Mouse (Mus musculus) testis, adult 2 months (tissue): ENCODE results near the gene Ezh2.

ENCODE experiments used
- CTCF ChIP-seq: fragments of 200-500 bp; IDR thresholded peaks from 2 replicates; pipeline ENCODE4 v1.5.1; 2012; ENCODE audit warnings: low read depth, mild to moderate bottlenecking, inconsistent platforms, low read length, moderate library complexity; ENCODE audit not compliant: control insufficient read depth, insufficient read depth, insufficient replicate concordance
- POLR2A ChIP-seq: fragments of 200-500 bp; IDR thresholded peaks from 2 replicates; pipeline ENCODE4 v1.6.1; 2012; ENCODE audit warnings: low read depth, mild to moderate bottlenecking, inconsistent platforms, low read length, moderate library complexity; ENCODE audit not compliant: control insufficient read depth

GRCm38 (mm10) chr6:47525041-47525440 is 70.1 kb downstream of the Ezh2 start:
- no peak for TF ChIP-seq CTCF
- TF ChIP-seq POLR2A = no peak
